Mouse (Mus musculus): ENCODE results near the gene Shc1.

DNA sequence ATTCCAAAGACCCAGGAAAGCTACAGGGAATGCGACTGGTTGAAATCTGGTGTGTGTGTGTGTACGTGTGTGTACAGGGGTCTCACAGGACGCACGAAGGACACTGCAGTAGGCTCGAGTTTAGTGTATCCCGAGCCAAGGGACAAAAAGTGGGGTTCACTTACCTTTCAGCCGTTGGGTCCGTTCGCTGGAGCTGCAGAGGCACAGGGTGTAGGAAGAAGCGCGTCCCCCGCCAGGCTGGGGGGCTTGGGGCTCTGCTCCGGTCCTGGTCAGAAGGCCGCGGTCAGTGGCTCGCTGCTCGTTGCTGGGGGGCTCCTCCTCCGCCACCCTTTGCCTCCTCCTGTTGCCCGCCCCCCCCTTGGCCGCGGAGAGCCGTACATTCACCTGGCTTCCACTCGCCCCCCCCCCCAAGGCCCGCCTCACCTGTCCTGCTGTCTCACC, 25.4 kb upstream of the Shc1 start:
- TF ChIP-seq POLR2A (IDR thresholded peaks at IDR 0.05; ENCODE audit: extremely low read depth, insufficient read depth, low read length) (0 out of 2 replicates have a peak, but pooled peaks have one; percentile 26), CTCF (IDR thresholded peaks at IDR 0.05; ENCODE audit: low read depth, low read length) (no peak)
